Mouse (Mus musculus): Measurements from ENCODE around the gene Il5. TPM values are rescaled to one million over a fixed set of nuclear protein-coding genes. Genes with fewer than 3 reads are reported as not detected.
"Not testable (repeated sequence)": the region's sequence is repeated elsewhere in the genome, so short reads cannot be mapped to it uniquely, and the experiment has no call there.

The Il5 gene
- polyA plus RNA-seq, 1 experiment = not detected

DNA sequence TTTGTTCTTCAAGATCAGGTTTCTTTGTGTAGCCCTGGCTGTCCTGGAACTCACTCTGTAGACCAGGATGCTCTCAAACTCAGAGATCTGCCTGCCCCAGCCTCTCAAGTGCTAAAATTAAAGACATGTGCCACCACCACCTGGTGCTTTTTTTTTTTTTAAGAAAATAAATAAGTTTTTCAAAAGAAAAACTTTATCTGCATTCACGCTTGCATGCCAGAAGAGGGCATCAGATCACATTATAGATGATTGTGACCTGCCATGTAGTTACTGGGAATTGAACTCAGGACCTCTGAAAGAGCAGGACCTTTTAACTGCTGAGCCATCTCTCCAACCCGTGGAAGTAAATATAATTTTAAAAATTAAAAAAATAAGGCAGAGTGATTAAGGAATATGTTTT lies 24.7 kb downstream of the Il5 start:
- no peak for TF ChIP-seq POLR2A (IDR thresholded peaks at IDR 0.05; ENCODE audit: borderline replicate concordance, extremely low read depth, insufficient read depth, insufficient read length, poor library complexity, severe bottlenecking)
- no peak for TF ChIP-seq CTCF (IDR thresholded peaks at IDR 0.05; ENCODE audit: borderline replicate concordance, extremely low read depth, insufficient read depth, insufficient read length)

DNA sequence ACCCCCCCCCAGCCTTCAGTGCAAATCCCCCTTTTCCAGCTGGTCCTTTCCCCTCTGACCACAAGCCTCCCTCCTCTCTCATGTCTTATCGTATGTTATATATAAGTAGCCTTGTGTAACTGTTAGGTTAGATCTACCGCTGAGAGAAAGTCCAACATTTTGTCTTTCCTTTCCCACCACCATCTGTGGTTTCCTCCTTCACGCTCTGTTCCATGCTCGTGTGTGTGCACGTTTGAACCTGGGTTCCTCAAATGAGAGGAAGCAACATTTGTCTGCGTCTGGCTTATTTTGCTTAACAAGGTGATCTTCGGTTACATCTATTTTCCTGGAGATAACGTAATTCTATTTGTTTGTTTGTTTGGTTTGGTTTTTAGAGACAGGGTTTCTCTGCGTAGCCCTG lies 27.4 kb downstream of the Il5 start:
- DNase-seq (ENCODE audit: low read depth) = no peak
- no peak for TF ChIP-seq CTCF (IDR thresholded peaks at IDR 0.05; ENCODE audit: borderline replicate concordance, extremely low read depth, insufficient read depth, insufficient read length)
- TF ChIP-seq POLR2A (IDR thresholded peaks at IDR 0.05; ENCODE audit: borderline replicate concordance, extremely low read depth, insufficient read depth, insufficient read length, poor library complexity, severe bottlenecking) = no peak

More for the DNA sequence above, 24.7 kb downstream of the Il5 start:
- no peak for DNase-seq (ENCODE audit: low read depth)

DNA sequence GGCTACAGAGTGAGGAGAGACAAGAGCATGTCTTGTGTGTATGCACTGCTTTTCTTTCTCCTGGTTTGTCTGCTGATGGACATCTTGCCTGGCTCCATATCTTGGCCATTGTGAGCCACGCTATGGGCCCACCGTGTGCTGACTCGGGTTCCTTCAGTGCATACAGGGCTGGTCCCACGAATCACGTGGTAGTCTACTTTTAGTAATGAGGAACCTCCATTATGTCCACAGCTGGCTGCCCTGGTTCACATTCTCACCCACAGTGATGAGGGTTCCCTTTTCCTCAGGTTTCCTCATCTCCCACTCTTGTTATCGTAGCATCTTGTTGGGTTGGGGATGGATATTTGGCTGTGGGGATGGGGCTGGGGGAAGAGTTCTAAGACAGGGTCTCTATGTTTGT lies 28.0 kb downstream of the Il5 start:
- DNase-seq (ENCODE audit: low read depth) = no peak
- TF ChIP-seq POLR2A (IDR thresholded peaks at IDR 0.05; ENCODE audit: borderline replicate concordance, extremely low read depth, insufficient read depth, insufficient read length, poor library complexity, severe bottlenecking) (no peak), CTCF (IDR thresholded peaks at IDR 0.05; ENCODE audit: borderline replicate concordance, extremely low read depth, insufficient read depth, insufficient read length) (no peak)

DNA sequence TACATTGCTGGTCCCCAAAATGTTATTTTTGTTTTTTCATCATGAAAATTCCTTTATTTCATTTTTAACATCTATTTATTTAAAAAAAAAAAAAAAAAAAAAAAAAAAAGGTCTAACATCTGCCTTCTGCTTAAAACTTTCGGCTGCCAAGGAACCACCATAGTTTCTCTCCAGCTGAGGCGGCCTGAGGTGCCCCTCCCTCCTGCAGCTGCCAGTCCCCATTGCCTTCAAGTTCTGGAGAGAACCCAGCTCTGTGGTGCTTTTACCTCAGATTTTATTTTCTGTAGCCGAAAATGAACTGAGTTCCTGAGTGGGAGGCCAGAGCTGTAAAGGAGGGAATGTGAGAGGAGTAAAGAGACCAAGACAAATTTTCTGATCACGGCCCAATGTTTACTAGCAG lies 28.7 kb downstream of the Il5 start:
- no peak for DNase-seq (ENCODE audit: low read depth)
- TF ChIP-seq POLR2A (IDR thresholded peaks at IDR 0.05; ENCODE audit: borderline replicate concordance, extremely low read depth, insufficient read depth, insufficient read length, poor library complexity, severe bottlenecking) (no peak), CTCF (IDR thresholded peaks at IDR 0.05; ENCODE audit: borderline replicate concordance, extremely low read depth, insufficient read depth, insufficient read length) (no peak)

DNA sequence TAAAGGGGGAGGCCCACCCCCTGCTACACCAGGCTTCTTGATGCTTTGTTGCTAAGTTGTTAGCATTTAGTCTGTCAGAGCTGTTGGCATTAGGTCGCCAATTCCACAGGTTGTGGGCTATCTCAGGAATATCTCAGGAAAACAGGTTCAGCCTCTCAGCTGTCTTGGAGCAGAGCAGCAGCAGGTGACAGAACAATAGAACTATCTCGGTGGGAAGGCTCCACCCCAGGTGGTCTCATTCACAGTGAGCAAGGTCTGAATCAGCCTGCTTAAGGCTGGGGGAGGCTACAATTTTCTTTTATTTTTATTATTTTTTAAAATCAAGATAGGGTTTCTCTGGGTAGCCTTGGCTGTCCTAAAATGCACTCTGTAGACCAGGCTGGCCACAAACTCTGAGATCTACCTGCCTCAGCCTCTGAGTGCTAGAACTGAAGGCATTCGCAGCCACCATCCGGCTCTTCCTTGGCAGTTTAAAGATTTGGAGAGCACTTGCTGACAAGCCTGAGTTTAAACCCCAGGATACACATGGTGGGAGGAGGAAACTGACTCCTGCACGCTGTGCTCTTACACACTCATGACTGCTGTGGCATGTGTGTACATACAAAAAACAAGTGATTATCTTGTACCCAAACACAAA lies 29.2 kb downstream of the Il5 start:
- DNase-seq (ENCODE audit: low read depth) = no peak
- TF ChIP-seq POLR2A (IDR thresholded peaks at IDR 0.05; ENCODE audit: borderline replicate concordance, extremely low read depth, insufficient read depth, insufficient read length, poor library complexity, severe bottlenecking) (no peak), CTCF (IDR thresholded peaks at IDR 0.05; ENCODE audit: borderline replicate concordance, extremely low read depth, insufficient read depth, insufficient read length) (no peak)

DNA sequence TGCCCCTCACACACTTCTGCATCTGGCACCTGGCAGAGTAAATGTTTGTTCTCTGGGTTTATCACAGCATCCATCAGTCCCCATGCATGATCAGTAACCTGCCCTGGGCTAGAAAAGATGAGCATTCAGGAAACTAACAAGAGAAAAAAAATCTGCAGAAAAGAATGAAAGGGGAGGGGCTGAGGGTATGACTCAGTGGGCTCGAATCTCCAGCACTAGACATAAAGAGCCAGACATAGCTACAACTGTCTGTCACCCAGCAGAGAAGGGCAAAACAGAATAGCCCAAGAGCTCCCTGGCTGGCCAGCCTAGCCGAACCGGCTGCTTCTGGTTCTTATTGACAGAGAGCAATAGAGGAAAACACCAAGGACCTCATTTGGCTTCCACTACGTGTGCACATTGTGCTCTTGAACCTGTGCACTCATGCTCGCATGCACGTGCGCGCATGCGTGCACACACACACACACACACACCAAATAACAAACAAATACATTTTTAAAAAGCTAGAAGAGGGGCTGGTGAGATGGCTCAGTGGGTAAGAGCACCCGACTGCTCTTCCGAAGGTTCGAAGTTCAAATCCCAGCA lies 34.5 kb downstream of the Il5 start:
- no peak for DNase-seq (ENCODE audit: low read depth)
- TF ChIP-seq CTCF (IDR thresholded peaks at IDR 0.05; ENCODE audit: borderline replicate concordance, extremely low read depth, insufficient read depth, insufficient read length) (no peak), POLR2A (IDR thresholded peaks at IDR 0.05; ENCODE audit: borderline replicate concordance, extremely low read depth, insufficient read depth, insufficient read length, poor library complexity, severe bottlenecking) (no peak)

DNA sequence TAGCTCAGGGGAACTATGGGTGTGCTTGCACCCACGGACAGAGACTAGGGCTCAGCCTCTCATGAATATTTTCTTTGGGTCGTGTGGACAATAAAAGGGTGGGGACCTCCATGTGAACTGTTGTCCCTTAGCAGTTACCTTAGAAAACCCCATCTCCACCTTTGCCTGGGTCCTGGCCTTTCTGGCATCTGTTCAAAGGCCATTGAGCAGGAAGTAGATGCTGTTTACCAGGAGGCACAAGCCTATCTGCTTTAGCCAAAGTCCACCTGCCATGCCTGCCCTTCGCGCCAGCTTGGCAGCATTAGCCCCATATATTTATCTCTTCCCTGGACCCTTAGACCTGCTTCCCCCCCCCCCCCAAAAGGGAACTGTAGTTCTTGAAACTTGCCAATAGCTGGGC lies 37.0 kb downstream of the Il5 start:
- DNase-seq (ENCODE audit: low read depth) = no peak
- TF ChIP-seq CTCF (IDR thresholded peaks at IDR 0.05; ENCODE audit: borderline replicate concordance, extremely low read depth, insufficient read depth, insufficient read length) = no peak
- TF ChIP-seq POLR2A (IDR thresholded peaks at IDR 0.05; ENCODE audit: borderline replicate concordance, extremely low read depth, insufficient read depth, insufficient read length, poor library complexity, severe bottlenecking) = no peak

DNA sequence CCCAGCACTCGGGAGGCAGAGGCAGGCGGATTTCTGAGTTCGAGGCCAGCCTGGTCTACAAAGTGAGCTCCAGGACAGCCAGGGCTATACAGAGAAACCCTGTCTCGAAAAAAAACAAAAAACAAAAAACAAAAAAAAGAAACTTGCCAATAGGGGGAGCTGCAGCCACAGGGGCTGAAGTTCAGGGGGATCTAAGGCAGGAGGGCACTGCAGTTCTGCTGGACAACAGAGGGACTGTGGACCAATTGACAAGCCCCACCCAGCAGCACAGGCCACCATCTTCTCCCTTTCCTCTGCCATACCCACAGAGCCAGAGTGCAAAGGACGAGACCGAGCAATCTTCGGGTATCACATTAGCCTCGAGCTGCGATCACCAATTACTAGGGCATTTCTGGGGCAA lies 37.4 kb downstream of the Il5 start:
- not testable (repeated sequence) for DNase-seq (ENCODE audit: low read depth)

DNA sequence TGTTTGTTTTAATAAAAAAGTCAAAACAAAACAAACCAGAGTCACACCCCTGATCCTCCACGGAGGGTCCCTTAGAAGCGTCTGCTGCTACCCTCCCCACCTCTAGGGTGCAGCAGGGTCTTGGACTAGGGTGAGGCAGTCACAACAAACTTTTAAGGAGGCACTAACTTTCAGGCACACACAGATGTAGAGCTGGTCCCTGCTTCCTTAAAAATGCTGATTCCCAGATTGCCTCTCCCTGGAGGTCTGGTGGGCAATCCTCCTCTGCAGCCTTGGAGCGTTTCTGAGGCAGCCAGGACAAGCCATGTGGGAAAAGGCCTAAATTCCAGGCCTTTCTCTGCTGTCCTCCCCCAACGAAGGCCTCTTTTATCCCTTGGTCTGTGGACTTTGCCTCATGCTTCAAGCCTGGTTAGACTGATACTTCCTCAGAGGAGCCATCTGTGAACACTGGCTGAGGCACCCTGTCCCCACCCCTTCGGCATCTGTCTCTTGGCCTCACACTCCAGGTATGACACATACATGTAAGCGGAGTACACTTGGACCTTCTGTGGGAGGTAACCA lies 38.3 kb downstream of the Il5 start:
- TF ChIP-seq CTCF (IDR thresholded peaks at IDR 0.05; ENCODE audit: borderline replicate concordance, extremely low read depth, insufficient read depth, insufficient read length) (0 out of 2 replicates have a peak, but pooled peaks have one; percentile 10), POLR2A (IDR thresholded peaks at IDR 0.05; ENCODE audit: borderline replicate concordance, extremely low read depth, insufficient read depth, insufficient read length, poor library complexity, severe bottlenecking) (no peak)
- DNase-seq (ENCODE audit: low read depth) = no peak

DNA sequence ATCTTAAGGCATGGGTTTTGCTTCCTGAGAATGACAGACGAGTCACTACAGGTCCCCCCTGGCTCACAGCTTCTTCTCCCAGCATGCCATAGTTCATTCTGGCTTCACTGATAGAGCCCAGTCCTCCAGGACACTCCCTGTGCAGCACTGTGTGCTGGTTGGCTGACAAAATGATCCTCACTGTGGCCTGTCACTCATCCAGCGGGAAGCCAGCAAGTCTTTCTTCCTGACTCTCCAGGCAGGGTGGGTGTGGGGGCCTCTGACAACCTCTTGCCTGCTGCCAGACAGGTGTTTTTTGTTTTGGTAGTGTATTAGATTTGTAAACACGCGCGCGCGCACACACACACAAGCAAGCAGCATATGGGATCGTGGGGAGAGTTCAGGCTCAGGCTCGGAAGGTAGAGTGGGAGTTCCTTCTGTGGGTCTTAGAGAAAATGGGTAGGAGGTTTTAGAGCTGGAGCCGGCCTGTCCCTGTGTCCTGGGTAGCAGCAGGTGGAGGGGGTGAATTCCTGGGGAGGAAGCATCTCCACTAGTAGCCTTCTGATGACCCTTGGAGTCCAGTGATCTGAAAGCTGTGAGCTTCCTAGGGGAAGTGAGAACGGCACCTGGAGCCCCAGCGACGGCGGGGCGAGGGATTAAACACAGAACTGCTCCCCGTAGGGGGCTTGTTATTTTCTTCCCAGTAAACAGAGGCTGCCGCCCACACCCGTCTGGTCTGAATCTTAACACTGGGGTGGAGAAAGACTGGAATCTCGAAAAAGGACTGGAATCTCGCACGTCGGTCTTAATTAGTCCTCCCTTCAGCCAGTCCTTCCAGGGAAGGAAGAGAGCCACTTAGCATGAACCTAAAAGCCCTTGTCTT lies 39.2 kb downstream of the Il5 start:
- TF ChIP-seq CTCF (IDR thresholded peaks at IDR 0.05; ENCODE audit: borderline replicate concordance, extremely low read depth, insufficient read depth, insufficient read length) = no peak
- TF ChIP-seq POLR2A (IDR thresholded peaks at IDR 0.05; ENCODE audit: borderline replicate concordance, extremely low read depth, insufficient read depth, insufficient read length, poor library complexity, severe bottlenecking) = no peak
- DNase-seq (ENCODE audit: low read depth) = no peak

DNA sequence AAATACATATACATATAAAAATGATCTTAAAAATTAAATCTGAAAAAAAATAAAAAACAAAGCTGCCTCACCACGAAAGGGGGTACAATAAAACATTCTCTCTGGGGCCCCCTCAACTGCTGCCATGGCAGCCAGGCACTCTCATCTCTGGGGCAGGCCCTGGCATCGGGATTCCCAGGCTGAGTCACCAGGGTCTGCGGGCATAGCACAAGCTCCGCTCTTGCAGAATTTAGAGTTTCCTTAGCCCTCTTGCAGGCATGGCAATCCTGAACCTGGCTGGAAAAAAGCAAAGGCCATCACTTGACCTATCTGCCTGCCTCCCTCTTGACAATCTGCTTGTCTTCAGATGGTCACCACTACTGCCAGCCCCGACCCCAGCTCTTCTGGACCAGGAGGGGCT lies 40.7 kb downstream of the Il5 start:
- TF ChIP-seq CTCF (IDR thresholded peaks at IDR 0.05; ENCODE audit: borderline replicate concordance, extremely low read depth, insufficient read depth, insufficient read length) (no peak), POLR2A (IDR thresholded peaks at IDR 0.05; ENCODE audit: borderline replicate concordance, extremely low read depth, insufficient read depth, insufficient read length, poor library complexity, severe bottlenecking) (no peak)
- no peak for DNase-seq (ENCODE audit: low read depth)

All from brain, embryonic 14.5 days (tissue).